Mouse (Mus musculus): ENCODE results near the gene Eno4.

Gene Eno4

GRCm38 (mm10) chr19:58974126-58974525, 30.9 kb downstream of the Eno4 start:
- DNase-seq (ENCODE audit: low spot score) = no peak

- DNase-seq (ENCODE audit: low spot score) = no peak
Measured at GRCm38 (mm10) chr19:58975216-58975863, 32.1 kb downstream of the Eno4 start.

GRCm38 (mm10) chr19:58978401-58979171, 35.4 kb downstream of the Eno4 start:
- DNase-seq (ENCODE audit: low spot score) = peak; percentile 55

GRCm38 (mm10) chr19:58979436-58980055, 36.3 kb downstream of the Eno4 start:
- no peak for DNase-seq (ENCODE audit: low spot score)

GRCm38 (mm10) chr19:58980056-58980440, 36.8 kb downstream of the Eno4 start:
- no peak for DNase-seq (ENCODE audit: low spot score)

DNA sequence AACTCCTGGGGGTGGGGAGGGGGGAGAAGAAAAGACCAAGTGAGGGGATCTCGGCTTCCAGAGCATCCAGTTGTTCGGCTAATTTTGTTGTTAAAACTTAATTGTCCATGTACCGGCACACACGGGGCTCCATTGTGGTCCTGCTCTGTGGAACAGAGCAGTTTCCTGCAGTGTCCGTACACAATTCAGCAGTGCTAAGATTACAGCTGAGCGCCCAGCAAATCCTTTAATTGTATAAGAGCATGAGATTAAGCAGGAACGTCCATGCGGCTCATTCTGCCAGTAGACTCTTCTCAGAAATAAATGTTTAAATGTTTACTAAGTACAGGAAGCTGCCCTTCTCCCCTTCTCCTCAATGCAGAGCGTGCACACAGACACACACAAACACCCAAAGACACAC, 38.3 kb downstream of the Eno4 start:
- peak; percentile 48 for DNase-seq (ENCODE audit: low spot score)

DNA sequence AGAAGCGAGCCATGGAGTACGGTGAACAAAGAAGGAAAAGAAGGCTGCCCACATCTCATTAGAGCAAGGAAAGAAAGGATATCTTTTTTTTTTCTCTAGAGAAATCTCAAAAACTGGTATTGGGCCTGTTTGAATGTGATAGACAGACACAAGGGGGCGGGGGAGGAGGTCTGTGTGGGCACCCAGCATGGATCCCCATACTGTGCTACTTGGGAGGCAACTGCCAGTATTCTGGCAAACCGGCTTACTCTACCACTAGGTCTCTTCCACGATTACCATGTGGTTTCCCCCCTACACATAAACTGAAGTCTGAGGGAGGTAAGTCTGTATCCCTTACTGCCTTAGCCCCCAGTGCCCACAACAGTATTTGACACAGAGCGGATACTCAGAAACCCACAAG, 59.6 kb downstream of the Eno4 start:
- no peak for DNase-seq (ENCODE audit: low spot score)

DNA sequence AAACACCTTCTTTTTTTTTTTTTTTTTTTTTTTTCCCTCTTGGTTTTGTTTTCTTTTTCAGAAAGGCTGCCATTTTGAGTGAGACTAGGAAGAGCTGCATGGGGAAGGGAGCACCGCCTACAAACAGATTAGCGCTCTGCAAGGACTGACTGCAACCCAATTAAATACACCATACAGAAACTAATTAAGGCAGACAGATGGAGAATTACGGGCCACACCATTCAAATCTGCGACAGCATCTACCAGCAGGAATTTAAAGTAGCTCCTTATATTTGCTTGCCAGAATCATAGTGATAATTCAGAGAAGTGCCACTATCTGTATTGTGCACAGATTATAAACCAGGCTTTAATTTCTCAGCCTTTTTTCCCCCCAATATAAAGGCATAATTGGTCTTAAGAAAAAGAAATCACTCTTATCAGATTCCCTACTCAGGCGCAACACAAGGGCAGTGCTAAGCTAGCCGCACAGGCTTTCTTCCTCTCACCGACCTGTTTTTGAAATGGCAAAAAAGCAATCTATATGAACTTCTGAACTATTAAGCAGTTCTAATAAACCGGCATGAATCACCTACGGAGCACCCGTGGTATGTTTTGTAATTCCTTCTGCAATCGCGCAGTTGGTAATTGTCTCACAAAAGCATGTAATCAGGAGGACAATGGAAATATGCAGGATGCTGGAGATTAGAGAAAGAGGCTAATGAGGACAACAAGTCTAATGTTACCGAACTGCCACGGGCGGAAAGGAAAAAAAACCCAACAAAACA, 63.5 kb downstream of the Eno4 start:
- DNase-seq (ENCODE audit: low spot score) = no peak

GRCm38 (mm10) chr19:59010802-59011201, 67.6 kb downstream of the Eno4 start:
- no peak for DNase-seq (ENCODE audit: low spot score)
